ENCODE assay signal across 9 mouse cellular contexts in genomic region chr5:139535386-139535919, GRCm38 (mm10). TPM values are rescaled to one million over a fixed set of nuclear protein-coding genes. Genes with fewer than 3 reads are reported as not detected.
DNase-seq lines count a peak whose midpoint lies in the region; ATAC-seq and TF ChIP-seq lines count a peak whose summit lies in the region.
"Had no signal": no experiment of that assay in that cellular context is flagged by ENCODE, and none has a peak within 500 bp of the region (broad histone marks: within the 10 kb centered on the region; RNA-seq: fewer than 3 reads in every experiment).

No protein-coding gene starts in this region.

- peaks cover 70% of the 10 kb centered on the region for H3K27me3 ChIP-seq in heart, embryonic 16.5 days (ENCODE audit: control insufficient read depth, insufficient read depth, low read length)
- H3K27me3 ChIP-seq in hindbrain, embryonic 14.5 days (ENCODE audit: control insufficient read depth, insufficient read depth, low read length): peaks cover 71% of the 10 kb centered on the region
- peaks cover 91% of the 10 kb centered on the region for H3K27me3 ChIP-seq in neural tube, embryonic 13.5 days

- H3K4me1 ChIP-seq in heart, embryonic 16.5 days (ENCODE audit: control insufficient read depth, insufficient read depth, low read length): no peaks in the 10 kb centered on the region
- H3K4me1 ChIP-seq in hindbrain, embryonic 14.5 days (replicated peaks; ENCODE audit: control insufficient read depth, insufficient read depth, low read length): peaks cover 19% of the 10 kb centered on the region
- peaks cover 56% of the 10 kb centered on the region for H3K4me1 ChIP-seq in neural tube, embryonic 13.5 days (replicated peaks)

- no peaks in the 10 kb centered on the region for H3K9me3 ChIP-seq in heart, embryonic 16.5 days (replicated peaks; ENCODE audit: control insufficient read depth, low read length)
- no peaks in the 10 kb centered on the region for H3K9me3 ChIP-seq in hindbrain, embryonic 14.5 days (ENCODE audit: control insufficient read depth, low read length)
- H3K9me3 ChIP-seq in neural tube, embryonic 13.5 days: no peaks in the 10 kb centered on the region

- WGBS in heart, embryonic 16.5 days: 3% methylated on average over 33 of the region's 34 CpGs
- WGBS in hindbrain, embryonic 14.5 days: under 1% methylated on average over 34 of the region's 34 CpGs
- under 1% methylated on average over 34 of the region's 34 CpGs for WGBS in neural tube, embryonic 13.5 days

- no peaks in the 10 kb centered on the region for H3K36me3 ChIP-seq in heart, embryonic 16.5 days (ENCODE audit: control insufficient read depth, insufficient read depth)
- no peaks in the 10 kb centered on the region for H3K36me3 ChIP-seq in hindbrain, embryonic 14.5 days (replicated peaks; ENCODE audit: control insufficient read depth, insufficient read depth)
- no peaks in the 10 kb centered on the region for H3K36me3 ChIP-seq in neural tube, embryonic 13.5 days

- H3K4me2 ChIP-seq in heart, embryonic 16.5 days (ENCODE audit: low read depth, low read length): peak overlapping the region; percentile 41
- H3K4me2 ChIP-seq in hindbrain, embryonic 14.5 days (replicated peaks): no peak overlapping the region
- peak overlapping the region; percentile 22 for H3K4me2 ChIP-seq in neural tube, embryonic 13.5 days

- peak overlapping the region; percentile 6 for H3K4me3 ChIP-seq in heart, embryonic 16.5 days (ENCODE audit: low read length)
- H3K4me3 ChIP-seq in hindbrain, embryonic 14.5 days (replicated peaks; ENCODE audit: low read length): no peak overlapping the region
- H3K4me3 ChIP-seq in neural tube, embryonic 13.5 days: no peak overlapping the region
- no peak overlapping the region for H3K4me3 ChIP-seq in left cerebral cortex, adult 2 months

- TF ChIP-seq CTCF in left cerebral cortex, adult 2 months (IDR thresholded peaks at IDR 0.05): no peak

- intact Hi-C loops in heart, postnatal 14 days (cut with DNase I): loop anchor here (5.0 kb wide), 1 partner anchor 217 kb away; no protein-coding TSS in a partner anchor
- intact Hi-C loops in left cerebral cortex, adult 2 months (cut with DNase I): loop anchor here (5.0 kb wide), 1 partner anchor 152 kb away; no protein-coding TSS in a partner anchor

- no peak overlapping the region for H3K9ac ChIP-seq in heart, embryonic 16.5 days (ENCODE audit: low read length)
- H3K9ac ChIP-seq in hindbrain, embryonic 14.5 days: no peak overlapping the region
- H3K9ac ChIP-seq in neural tube, embryonic 13.5 days: no peak overlapping the region

- peak; percentile 20; the same call in 1 of the 2 replicates for ATAC-seq in heart, embryonic 16.5 days (replicated peaks; ENCODE audit: extremely low read depth, insufficient read depth, low FRiP score)
- peak; percentile 38 for ATAC-seq in hindbrain, embryonic 14.5 days (ENCODE audit: low FRiP score)
- peak; percentile 21 for ATAC-seq in neural tube, embryonic 13.5 days (ENCODE audit: low read depth)

- no peak for DNase-seq in heart, postnatal 14 days
- DNase-seq in cerebellum, postnatal 25 days: peak; percentile 21 to 44
- DNase-seq in hindbrain, embryonic 14.5 days (ENCODE audit: low spot score): peak; percentile 49
- no peak for DNase-seq in right cerebral cortex, postnatal 25 days
- no peak for DNase-seq in urinary bladder, postnatal 10 days (ENCODE audit: low spot score)
- no peak for DNase-seq in left cerebral cortex, adult 2 months (ENCODE audit: extremely low spot score in 1 of 2, low spot score in 2 of 2)

- H3K27ac ChIP-seq in heart, embryonic 16.5 days (ENCODE audit: low read length): no peak overlapping the region
- H3K27ac ChIP-seq in hindbrain, embryonic 14.5 days: peak overlapping the region; percentile 48
- H3K27ac ChIP-seq in neural tube, embryonic 13.5 days (replicated peaks): peak overlapping the region; percentile 65
- no peak overlapping the region for H3K27ac ChIP-seq in left cerebral cortex, adult 2 months

RNA-seq across cellular contexts. Expression of gene Uncx, which starts 7.8 kb away (rescaled TPM):
- not detected in 2 replicates for polyA plus RNA-seq in heart, embryonic 16.5 days (2015; fragmentation: Nextera tagmentation; extraction: Ambion mirVana)
- total RNA-seq in heart, postnatal 14 days (2021): not detected
- 25.4 and 31.0 TPM in 2 replicates for polyA plus RNA-seq in hindbrain, embryonic 14.5 days (2014; fragmentation: Nextera tagmentation; extraction: Ambion mirVana)
- polyA plus RNA-seq in neural tube, embryonic 13.5 days (2015; fragmentation: Nextera tagmentation; extraction: Ambion mirVana): 43.3 and 46.4 TPM in 2 replicates
- total RNA-seq in left cerebral cortex, adult 2 months (2021): under 1 TPM; 0.19 to 0.27 TPM
- total RNA-seq: CH12.LX had no signal

RNA-seq across cellular contexts. Expression of gene Zfand2a, which starts 51.1 kb away (rescaled TPM):
- 8.1 and 10.0 TPM in 2 replicates for polyA plus RNA-seq in heart, embryonic 16.5 days (2015; fragmentation: Nextera tagmentation; extraction: Ambion mirVana)
- total RNA-seq in heart, postnatal 14 days (2021): 10 to 100 TPM; 16.4 to 16.5 TPM
- 13.9 and 15.9 TPM in 2 replicates for polyA plus RNA-seq in hindbrain, embryonic 14.5 days (2014; fragmentation: Nextera tagmentation; extraction: Ambion mirVana)
- polyA plus RNA-seq in neural tube, embryonic 13.5 days (2015; fragmentation: Nextera tagmentation; extraction: Ambion mirVana): 16.0 and 18.0 TPM in 2 replicates
- 10 to 100 TPM; 53.9 to 60.0 TPM for total RNA-seq in left cerebral cortex, adult 2 months (2021)

Comparison
In these comparisons a context has a peak if more than half of its experiments do, and no peak if none do; other contexts are left out.
1. H3K27ac ChIP-seq: peak in hindbrain, embryonic 14.5 days (single experiment) and neural tube, embryonic 13.5 days (single experiment); none in heart, embryonic 16.5 days (single experiment) and left cerebral cortex, adult 2 months (single experiment).
2. DNase-seq: peak in cerebellum, postnatal 25 days (2 of 2) and hindbrain, embryonic 14.5 days (single experiment); none in heart, postnatal 14 days (0 of 2), right cerebral cortex, postnatal 25 days (single experiment), urinary bladder, postnatal 10 days (single experiment) and left cerebral cortex, adult 2 months (0 of 2).
3. RNA of gene Uncx, which starts 7.8 kb away (polyA plus RNA-seq): 43.3 to 46.4 TPM in neural tube, embryonic 13.5 days and 25.4 to 31.0 TPM in hindbrain, embryonic 14.5 days; not detected in heart, embryonic 16.5 days; every median in the first group is over 10 times any median in the second.
4. Peak in every context shown above with its lines, with median percentiles within 50 percentile points of each other: ATAC-seq.